Mouse (Mus musculus): ENCODE measurements at regions not wholly inside any gene's neighbourhood (a gene's known extent, or its start where the extent isn't known, plus 50 kb on each side); places are given as distances from the start of the nearest gene placed in this dataset.
A peak's percentile ranks its signal among the peaks of the same experiment; 100 is the strongest.

DNA sequence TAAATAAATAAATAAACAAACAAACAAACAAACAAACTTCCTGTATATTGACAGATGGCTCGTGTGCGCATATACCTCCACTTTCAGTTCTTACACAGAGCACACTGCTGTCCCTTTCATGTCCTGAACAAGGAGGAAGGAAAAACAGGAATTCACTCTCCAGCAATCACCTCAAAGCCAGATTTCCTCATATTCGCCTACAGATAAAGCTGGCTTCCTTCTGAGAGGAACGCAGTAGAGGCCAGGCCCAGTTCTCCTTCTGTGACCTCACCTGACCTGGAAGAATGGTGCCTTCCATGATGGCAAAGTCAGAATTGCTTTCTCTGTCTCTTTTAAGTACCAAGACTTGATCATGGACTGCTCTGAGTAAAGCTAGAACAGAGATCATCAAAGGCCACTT is 98.1 kb upstream of the Myo10 start:
- TF ChIP-seq POLR2A (IDR thresholded peaks at IDR 0.05; ENCODE audit: insufficient read depth, low read depth, low read length) (peak; percentile 26; the same call in 1 of the 2 replicates), CTCF (IDR thresholded peaks at IDR 0.05) (no peak)
